Mouse (Mus musculus) liver, adult 2 months (tissue): ENCODE measurements around the gene Nfix. TPM values are rescaled to one million over a fixed set of nuclear protein-coding genes. Genes with fewer than 3 reads are reported as not detected.

Experiments used
- DNase-seq: peaks from one replicate; pipeline ENCODE4 v3.0.0-alpha.2; 2011; ENCODE audit warnings: low read depth, low spot score; ENCODE audit errors: extremely low read depth
- H3K27ac ChIP-seq: fragments of 200-500 bp; replicated peaks from 2 replicates; pipeline ENCODE4 v1.5.1; 2012; ENCODE audit warnings: low read depth, mild to moderate bottlenecking, control low read depth, inconsistent platforms, low read length; ENCODE audit not compliant: insufficient read depth
- H3K27me3 ChIP-seq: fragments of 200-500 bp; 2 replicates; pipeline ENCODE4 v1.6.1; 2012; ENCODE audit warnings: mild to moderate bottlenecking, moderate library complexity, low read length, inconsistent platforms; ENCODE audit not compliant: control insufficient read depth, insufficient read depth
- H3K36me3 ChIP-seq: fragments of 200-500 bp; 2 replicates; pipeline ENCODE4 v1.6.1; 2012; ENCODE audit warnings: low read length, inconsistent platforms; ENCODE audit not compliant: control insufficient read depth, insufficient read depth
- H3K4me1 ChIP-seq: fragments of 200-500 bp; 2 replicates; pipeline ENCODE4 v1.6.1; 2011; ENCODE audit warnings: low read length; ENCODE audit not compliant: control insufficient read depth, insufficient read depth
- H3K4me3 ChIP-seq: fragments of 200-500 bp; 2 replicates; pipeline ENCODE4 v1.5.1; 2011; ENCODE audit warnings: low read depth, mild to moderate bottlenecking, control low read depth, low read length, moderate library complexity; ENCODE audit not compliant: insufficient read depth
- H3K79me2 ChIP-seq: fragments of 200-500 bp; 2 replicates; pipeline ENCODE4 v1.6.1; 2012; ENCODE audit warnings: inconsistent platforms, mild to moderate bottlenecking, low read length, moderate library complexity; ENCODE audit not compliant: control insufficient read depth, insufficient read depth
- H3K9ac ChIP-seq: fragments of 200-500 bp; 2 replicates; pipeline ENCODE4 v1.6.1; 2012; ENCODE audit warnings: low read depth, mild to moderate bottlenecking, control low read depth, inconsistent platforms, low read length
- CTCF ChIP-seq: fragments of 200-500 bp; IDR thresholded peaks from 2 replicates; pipeline ENCODE4 v1.5.1; 2011; ENCODE audit warnings: low read depth, low read length, control low read depth
- POLR2A ChIP-seq: fragments of 200-500 bp; IDR thresholded peaks from 2 replicates; pipeline ENCODE4 v1.6.1; 2011; ENCODE audit warnings: low read length, control low read depth; ENCODE audit not compliant: insufficient read depth; ENCODE audit errors: extremely low read depth
- WGBS: fragments of 180-500 bp; shearing (Covaris S2); methylation state at CpG from one replicate; pipeline ENCODE4 v1.1.7; 2018; 5-methylcytosine and 5-hydroxymethylcytosine counted together
- polyA plus RNA-seq: library from polyadenylated mRNA; depleted of rRNA; stranded (reverse); fragments of >200 nt; gene quantifications from 2 replicates; pipeline ENCODE4 v1.2.3, GENCODE M21; 2012
- total RNA-seq: library from RNA; depleted of rRNA; stranded (reverse); fragments of >200 nt; gene quantifications from 2 replicates; pipeline ENCODE4 v1.2.3, GENCODE M21; 2014

Gene Nfix
- total and polyA plus RNA-seq, 2 experiments, result 20.7 to 32.9 TPM

GRCm38 (mm10) chr8:84825636-84826035 is 25.5 kb upstream of the Nfix start:
- no peak overlapping the region for H3K9ac ChIP-seq
- H3K27ac ChIP-seq, result no peak overlapping the region
- H3K4me3 ChIP-seq, result no peak overlapping the region
- no peaks in the 10 kb centered on the region for H3K27me3 ChIP-seq
- H3K36me3 ChIP-seq, result no peaks in the 10 kb centered on the region
- DNase-seq, result no peak
- H3K4me1 ChIP-seq, result no peaks in the 10 kb centered on the region
- peaks cover 5% of the 10 kb centered on the region; the same call in 1 of the 2 replicates for H3K79me2 ChIP-seq
- TF ChIP-seq CTCF (no peak), POLR2A (no peak)
- 82% methylated on average over 4 of the region's 4 CpGs for WGBS

- Histone ChIP-seq H3K79me2 (peaks cover 3% of the 10 kb centered on the region; the same call in 1 of the 2 replicates), H3K9ac (no peak overlapping the region), H3K27me3 (no peaks in the 10 kb centered on the region), H3K27ac (no peak overlapping the region), H3K4me1 (no peaks in the 10 kb centered on the region), H3K4me3 (no peak overlapping the region), H3K36me3 (no peaks in the 10 kb centered on the region)
- DNase-seq, result no peak
- WGBS, result 4% methylated on average over 18 of the region's 18 CpGs
- peak; percentile 95 for TF ChIP-seq CTCF
- no peak for TF ChIP-seq POLR2A
These were observed 23.5 kb upstream of the Nfix start for GRCm38 (mm10) chr8:84823653-84824052.

- Histone ChIP-seq H3K79me2 (peaks cover 3% of the 10 kb centered on the region; the same call in 1 of the 2 replicates), H3K4me3 (no peak within 1 kb of the TSS), H3K27me3 (no peaks in the 10 kb centered on the region), H3K27ac (no peak within 1 kb of the TSS), H3K4me1 (no peaks in the 10 kb centered on the region), H3K9ac (no peak within 1 kb of the TSS), H3K36me3 (no peaks in the 10 kb centered on the region)
- WGBS, result 82% methylated on average over 3 of the region's 3 CpGs
- DNase-seq, result no peak
- TF ChIP-seq CTCF, result no peak
- TF ChIP-seq POLR2A, result no peak
These were observed 22.6 kb upstream of the Nfix start, which contains the start of gene Dand5 for GRCm38 (mm10) chr8:84822723-84823122. TSS of gene Dand5 (minus strand) at chr8:84822823.

- no peak for TF ChIP-seq POLR2A
- no peak for TF ChIP-seq CTCF
- DNase-seq, result no peak
- H3K9ac ChIP-seq, result no peak overlapping the region
These were observed 16.0 kb upstream of the Nfix start for GRCm38 (mm10) chr8:84816117-84816516.

GRCm38 (mm10) chr8:84815547-84815946 is 15.4 kb upstream of the Nfix start:
- Histone ChIP-seq H3K4me3 (no peak overlapping the region), H3K79me2 (no peaks in the 10 kb centered on the region), H3K9ac (no peak overlapping the region), H3K36me3 (no peaks in the 10 kb centered on the region), H3K27ac (no peak overlapping the region), H3K4me1 (peaks cover 2% of the 10 kb centered on the region; the same call in 1 of the 2 replicates), H3K27me3 (no peaks in the 10 kb centered on the region)
- WGBS, result 13% methylated on average over 9 of the region's 9 CpGs
- no peak for TF ChIP-seq POLR2A
- peak; percentile 99 for TF ChIP-seq CTCF
- peak; percentile 55 for DNase-seq

More at GRCm38 (mm10) chr8:84816117-84816516, 16.0 kb upstream of the Nfix start:
- Histone ChIP-seq H3K36me3 (no peaks in the 10 kb centered on the region), H3K27ac (no peak overlapping the region), H3K79me2 (no peaks in the 10 kb centered on the region), H3K4me3 (no peak overlapping the region), H3K4me1 (0 out of 2 replicates have a peak, but pooled peaks cover under 1% of the 10 kb centered on the region), H3K27me3 (no peaks in the 10 kb centered on the region)
- 79% methylated on average over 17 of the region's 17 CpGs for WGBS
